Mouse (Mus musculus) liver, adult 2 months (tissue): Measurements from ENCODE around the gene Ncf1. TPM values are rescaled to one million over a fixed set of nuclear protein-coding genes. Genes with fewer than 3 reads are reported as not detected.

Experiments
- DNase-seq: peaks from one replicate; pipeline ENCODE4 v3.0.0-alpha.2; 2011; ENCODE audit warnings: low read depth, low spot score; ENCODE audit errors: extremely low read depth
- H3K27ac ChIP-seq: fragments of 200-500 bp; replicated peaks from 2 replicates; pipeline ENCODE4 v1.5.1; 2012; ENCODE audit warnings: low read depth, mild to moderate bottlenecking, control low read depth, inconsistent platforms, low read length; ENCODE audit not compliant: insufficient read depth
- H3K27me3 ChIP-seq: fragments of 200-500 bp; 2 replicates; pipeline ENCODE4 v1.6.1; 2012; ENCODE audit warnings: mild to moderate bottlenecking, moderate library complexity, low read length, inconsistent platforms; ENCODE audit not compliant: control insufficient read depth, insufficient read depth
- H3K36me3 ChIP-seq: fragments of 200-500 bp; 2 replicates; pipeline ENCODE4 v1.6.1; 2012; ENCODE audit warnings: low read length, inconsistent platforms; ENCODE audit not compliant: control insufficient read depth, insufficient read depth
- H3K4me1 ChIP-seq: fragments of 200-500 bp; 2 replicates; pipeline ENCODE4 v1.6.1; 2011; ENCODE audit warnings: low read length; ENCODE audit not compliant: control insufficient read depth, insufficient read depth
- H3K4me3 ChIP-seq: fragments of 200-500 bp; 2 replicates; pipeline ENCODE4 v1.5.1; 2011; ENCODE audit warnings: low read depth, mild to moderate bottlenecking, control low read depth, low read length, moderate library complexity; ENCODE audit not compliant: insufficient read depth
- H3K79me2 ChIP-seq: fragments of 200-500 bp; 2 replicates; pipeline ENCODE4 v1.6.1; 2012; ENCODE audit warnings: inconsistent platforms, mild to moderate bottlenecking, low read length, moderate library complexity; ENCODE audit not compliant: control insufficient read depth, insufficient read depth
- H3K9ac ChIP-seq: fragments of 200-500 bp; 2 replicates; pipeline ENCODE4 v1.6.1; 2012; ENCODE audit warnings: low read depth, mild to moderate bottlenecking, control low read depth, inconsistent platforms, low read length
- CTCF ChIP-seq: fragments of 200-500 bp; IDR thresholded peaks from 2 replicates; pipeline ENCODE4 v1.5.1; 2011; ENCODE audit warnings: low read depth, low read length, control low read depth
- POLR2A ChIP-seq: fragments of 200-500 bp; IDR thresholded peaks from 2 replicates; pipeline ENCODE4 v1.6.1; 2011; ENCODE audit warnings: low read length, control low read depth; ENCODE audit not compliant: insufficient read depth; ENCODE audit errors: extremely low read depth
- WGBS: fragments of 180-500 bp; shearing (Covaris S2); methylation state at CpG from one replicate; pipeline ENCODE4 v1.1.7; 2018; 5-methylcytosine and 5-hydroxymethylcytosine counted together
- polyA plus RNA-seq: library from polyadenylated mRNA; depleted of rRNA; stranded (reverse); fragments of >200 nt; gene quantifications from 2 replicates; pipeline ENCODE4 v1.2.3, GENCODE M21; 2012
- total RNA-seq: library from RNA; depleted of rRNA; stranded (reverse); fragments of >200 nt; gene quantifications from 2 replicates; pipeline ENCODE4 v1.2.3, GENCODE M21; 2014

Ncf1 gene
- total and polyA plus RNA-seq, 2 experiments: 2.9 to 3.3 TPM

- Histone ChIP-seq H3K79me2 (no peaks in the 10 kb centered on the region), H3K9ac (no peak overlapping the region), H3K36me3 (peaks cover 63% of the 10 kb centered on the region), H3K27ac (no peak overlapping the region), H3K27me3 (no peaks in the 10 kb centered on the region), H3K4me3 (no peak overlapping the region), H3K4me1 (no peaks in the 10 kb centered on the region)
- DNase-seq: no peak
- 94% methylated on average over 9 of the region's 9 CpGs for WGBS
- TF ChIP-seq CTCF: no peak
- TF ChIP-seq POLR2A: no peak
Measured at GRCm38 (mm10) chr5:134260001-134260636, 30.7 kb upstream of the Ncf1 start.

- Histone ChIP-seq H3K4me3 (no peak overlapping the region), H3K36me3 (peaks cover 65% of the 10 kb centered on the region), H3K9ac (no peak overlapping the region), H3K27me3 (no peaks in the 10 kb centered on the region), H3K4me1 (no peaks in the 10 kb centered on the region), H3K79me2 (no peaks in the 10 kb centered on the region), H3K27ac (no peak overlapping the region)
- DNase-seq: no peak
- no peak for TF ChIP-seq POLR2A
- TF ChIP-seq CTCF: no peak
- WGBS: 89% methylated on average over 2 of the region's 2 CpGs
Measured at GRCm38 (mm10) chr5:134258934-134259333, 29.5 kb upstream of the Ncf1 start.

GRCm38 (mm10) chr5:134258395-134258794 lies 29.0 kb upstream of the Ncf1 start:
- H3K4me1 ChIP-seq: no peaks in the 10 kb centered on the region
- TF ChIP-seq POLR2A: no peak
- no peak for TF ChIP-seq CTCF
- no peaks in the 10 kb centered on the region for H3K27me3 ChIP-seq
- no peaks in the 10 kb centered on the region for H3K79me2 ChIP-seq
- no peak overlapping the region for H3K27ac ChIP-seq
- DNase-seq: no peak
- WGBS: 71% methylated on average over 4 of the region's 4 CpGs
- H3K9ac ChIP-seq: no peak overlapping the region
- H3K36me3 ChIP-seq: peaks cover 61% of the 10 kb centered on the region
- no peak overlapping the region for H3K4me3 ChIP-seq

- Histone ChIP-seq H3K9ac (no peak overlapping the region), H3K36me3 (peaks cover 63% of the 10 kb centered on the region), H3K27ac (no peak overlapping the region), H3K27me3 (no peaks in the 10 kb centered on the region), H3K4me3 (no peak overlapping the region), H3K79me2 (no peaks in the 10 kb centered on the region), H3K4me1 (no peaks in the 10 kb centered on the region)
- no peak for DNase-seq
- TF ChIP-seq POLR2A (no peak), CTCF (no peak)
- 92% methylated on average over 13 of the region's 13 CpGs for WGBS
Measured at GRCm38 (mm10) chr5:134257349-134258031, 28.1 kb upstream of the Ncf1 start.

GRCm38 (mm10) chr5:134255294-134255693 lies 25.9 kb upstream of the Ncf1 start:
- 94% methylated on average over 10 of the region's 10 CpGs for WGBS
- H3K27ac ChIP-seq: no peak overlapping the region
- no peak overlapping the region for H3K9ac ChIP-seq
- TF ChIP-seq CTCF: no peak
- no peak for TF ChIP-seq POLR2A
- H3K4me3 ChIP-seq: no peak overlapping the region
- no peaks in the 10 kb centered on the region for H3K4me1 ChIP-seq
- H3K36me3 ChIP-seq: peaks cover 59% of the 10 kb centered on the region
- no peak for DNase-seq
- no peaks in the 10 kb centered on the region for H3K27me3 ChIP-seq
- no peaks in the 10 kb centered on the region for H3K79me2 ChIP-seq

- Histone ChIP-seq H3K4me3 (no peak overlapping the region), H3K4me1 (no peaks in the 10 kb centered on the region), H3K36me3 (peaks cover 60% of the 10 kb centered on the region), H3K79me2 (no peaks in the 10 kb centered on the region), H3K27me3 (no peaks in the 10 kb centered on the region), H3K27ac (no peak overlapping the region), H3K9ac (no peak overlapping the region)
- 85% methylated on average over 3 of the region's 3 CpGs for WGBS
- TF ChIP-seq POLR2A (no peak), CTCF (no peak)
- no peak for DNase-seq
Measured at GRCm38 (mm10) chr5:134253806-134254205, 24.4 kb upstream of the Ncf1 start.
